ENCODE assay signal across 19 mouse cellular contexts in the genomic region with DNA sequence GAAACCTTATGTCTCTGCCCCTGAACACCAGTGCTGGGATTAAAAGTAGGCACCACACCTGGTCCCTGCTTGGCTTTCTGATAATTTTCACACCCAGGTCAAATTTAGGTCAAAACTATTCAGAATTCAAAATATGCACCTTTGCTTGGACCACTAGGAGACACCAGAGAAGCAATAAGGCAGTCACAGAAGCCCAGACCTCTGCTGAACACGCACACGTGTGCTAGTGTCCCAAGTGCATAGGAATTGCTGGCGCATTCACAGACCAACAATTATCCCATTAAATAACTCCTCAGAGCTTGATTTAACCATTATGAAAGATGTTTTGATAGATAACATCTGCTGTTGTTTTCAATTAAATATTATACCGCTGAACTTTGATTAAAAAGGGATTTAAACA.
"Had no signal": no experiment of that assay in that cellular context is flagged by ENCODE, and none has a peak within 500 bp of the region (broad histone marks: within the 10 kb centered on the region; RNA-seq: fewer than 3 reads in every experiment).

No protein-coding gene starts in this region.

- H3K4me1 ChIP-seq: liver, embryonic 13.5 days; liver, embryonic 15.5 days; lung, embryonic 15.5 days; megakaryocyte, embryonic 14.5 days; midbrain, embryonic 13.5 days; midbrain, embryonic 15.5 days; stomach, embryonic 15.5 days had no signal

- H3K36me3 ChIP-seq: liver, embryonic 13.5 days; liver, embryonic 15.5 days; lung, embryonic 15.5 days; midbrain, embryonic 13.5 days; midbrain, embryonic 15.5 days; stomach, embryonic 15.5 days had no signal

- H3K4me2 ChIP-seq: liver, embryonic 13.5 days; liver, embryonic 15.5 days; lung, embryonic 15.5 days; midbrain, embryonic 11.5 days; midbrain, embryonic 13.5 days; midbrain, embryonic 15.5 days; stomach, embryonic 15.5 days had no signal

- H3K4me3 ChIP-seq: liver, embryonic 13.5 days; liver, embryonic 15.5 days; lung, embryonic 15.5 days; megakaryocyte, embryonic 14.5 days; midbrain, embryonic 13.5 days; midbrain, embryonic 15.5 days; stomach, embryonic 15.5 days had no signal

- H3K27me3 ChIP-seq: liver, embryonic 13.5 days; liver, embryonic 15.5 days; lung, embryonic 15.5 days; midbrain, embryonic 13.5 days; midbrain, embryonic 15.5 days; stomach, embryonic 15.5 days had no signal

- H3K9me3 ChIP-seq: liver, embryonic 13.5 days; liver, embryonic 15.5 days; lung, embryonic 15.5 days; midbrain, embryonic 13.5 days; midbrain, embryonic 15.5 days; stomach, embryonic 15.5 days had no signal

- H3K9ac ChIP-seq: liver, embryonic 13.5 days; liver, embryonic 15.5 days; liver, postnatal 0 days; lung, embryonic 15.5 days; midbrain, embryonic 13.5 days; midbrain, embryonic 15.5 days; stomach, embryonic 15.5 days had no signal

- ATAC-seq: liver, postnatal 0 days; lung, postnatal 0 days; midbrain, embryonic 13.5 days; midbrain, embryonic 15.5 days had no signal

- DNase-seq: liver, embryonic 13.5 days; liver, postnatal 0 days; lung, adult 2 months; lung, postnatal 14 days; lung, postnatal 36 days; right cerebral cortex, postnatal 14 days; thymus, adult 18-20 months; thymus, postnatal 14 days; thymus, postnatal 36 days had no signal

- H3K27ac ChIP-seq: liver, embryonic 13.5 days; liver, embryonic 15.5 days; lung, embryonic 15.5 days; macrophage; midbrain, embryonic 13.5 days; midbrain, embryonic 15.5 days; stomach, embryonic 15.5 days; stomach, postnatal 0 days had no signal
